Mouse (Mus musculus) limb, embryonic 13.5 days (tissue): Measurements from ENCODE around the gene Col24a1. TPM values are rescaled to one million over a fixed set of nuclear protein-coding genes. Genes with fewer than 3 reads are reported as not detected.
"Not testable (repeated sequence)": the region's sequence is repeated elsewhere in the genome, so short reads cannot be mapped to it uniquely, and the experiment has no call there.

Experiments used
- ATAC-seq: fragments of 200-750 bp; cut with Nextera tagmentation; 2 replicates; pipeline ENCODE4 v1.8.0; 2017; ENCODE audit warnings: low read depth, moderate number of reproducible peaks, moderate TSS enrichment; ENCODE audit not compliant: low FRiP score
- H3K27ac ChIP-seq: fragments of 300-500 bp; sonication (generic); 2 replicates; pipeline ENCODE4 v1.5.1; 2015; ENCODE audit warnings: inconsistent platforms, mild to moderate bottlenecking, moderate library complexity
- H3K27me3 ChIP-seq: fragments of 300-500 bp; sonication (generic); 2 replicates; pipeline ENCODE4 v1.6.1; 2015; ENCODE audit warnings: mild to moderate bottlenecking, inconsistent platforms
- H3K36me3 ChIP-seq: fragments of 300-500 bp; sonication (generic); 2 replicates; pipeline ENCODE4 v1.6.1; 2015; ENCODE audit warnings: inconsistent platforms, mild to moderate bottlenecking, moderate library complexity
- H3K4me1 ChIP-seq: fragments of 300-500 bp; sonication (generic); 2 replicates; pipeline ENCODE4 v1.6.1; 2015; ENCODE audit warnings: inconsistent platforms
- H3K4me2 ChIP-seq: fragments of 300-500 bp; sonication (generic); replicated peaks from 2 replicates; pipeline ENCODE4 v1.6.1; 2015; ENCODE audit warnings: inconsistent platforms, mild to moderate bottlenecking, moderate library complexity
- H3K4me3 ChIP-seq: fragments of 300-500 bp; sonication (generic); 2 replicates; pipeline ENCODE4 v1.5.1; 2015; ENCODE audit warnings: moderate library complexity, mild to moderate bottlenecking, inconsistent platforms
- H3K9ac ChIP-seq: fragments of 300-500 bp; sonication (generic); 2 replicates; pipeline ENCODE4 v1.6.1; 2015; ENCODE audit warnings: mild to moderate bottlenecking, inconsistent platforms
- H3K9me3 ChIP-seq: fragments of 300-500 bp; sonication (generic); 2 replicates; pipeline ENCODE4 v1.6.1; 2016; ENCODE audit warnings: inconsistent platforms
- WGBS: fragments of 180-500 bp; shearing (Covaris S2); methylation state at CpG from one replicate; pipeline ENCODE4 v1.1.7; 2015; 5-methylcytosine and 5-hydroxymethylcytosine counted together
- polyA plus RNA-seq: library from polyadenylated mRNA; unstranded; fragments of >200 nt; fragmentation: Nextera tagmentation; extraction: Ambion mirVana; gene quantifications from 2 replicates; pipeline ENCODE4 v1.2.1, GENCODE M21; 2015

The Col24a1 gene
- polyA plus RNA-seq, 1 experiment from 2014 or later = 12.8 TPM

- Histone ChIP-seq H3K27me3 (no peaks in the 10 kb centered on the region), H3K4me3 (no peak overlapping the region), H3K27ac (no peak overlapping the region), H3K36me3 (no peaks in the 10 kb centered on the region), H3K9ac (no peak overlapping the region), H3K9me3 (no peaks in the 10 kb centered on the region), H3K4me2 (no peak overlapping the region), H3K4me1 (peaks cover 8% of the 10 kb centered on the region)
- ATAC-seq = no peak
- 40% methylated on average over 9 of the region's 9 CpGs for WGBS
These were observed 125.5 kb downstream of the Col24a1 start for GRCm38 (mm10) chr3:145417809-145418208.

DNA sequence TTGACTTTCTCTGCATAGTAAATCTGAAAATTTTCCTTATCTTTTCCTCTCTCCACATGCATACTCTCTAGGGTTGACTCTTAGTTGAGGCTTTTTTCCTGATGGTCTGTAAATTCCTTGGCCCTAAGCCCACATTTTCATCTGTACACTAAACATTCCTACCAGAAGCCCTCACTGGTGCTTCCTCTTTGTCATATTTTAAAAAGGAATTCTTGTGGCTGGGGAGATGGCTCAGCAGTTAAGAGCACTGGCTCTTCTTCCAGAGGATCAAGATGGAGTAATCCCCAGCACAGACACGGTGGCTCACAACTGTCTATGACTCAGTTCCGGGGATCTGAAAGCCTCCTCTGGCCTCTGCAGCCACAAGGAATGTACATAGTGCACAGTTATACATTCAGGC, 128.1 kb downstream of the Col24a1 start:
- no peak for ATAC-seq
- Histone ChIP-seq H3K27me3 (no peaks in the 10 kb centered on the region), H3K9ac (no peak overlapping the region), H3K36me3 (no peaks in the 10 kb centered on the region), H3K9me3 (no peaks in the 10 kb centered on the region), H3K4me3 (no peak overlapping the region), H3K27ac (no peak overlapping the region), H3K4me1 (peaks cover 8% of the 10 kb centered on the region), H3K4me2 (no peak overlapping the region)
- WGBS = 69% methylated on average over 2 of the region's 2 CpGs

GRCm38 (mm10) chr3:145422044-145422443, 129.8 kb downstream of the Col24a1 start:
- whole genome bisulfite sequencing = 79% methylated on average over 3 of the region's 3 CpGs
- H3K4me2 ChIP-seq = no peak overlapping the region
- H3K27ac ChIP-seq = no peak overlapping the region
- H3K27me3 ChIP-seq = no peaks in the 10 kb centered on the region
- H3K4me3 ChIP-seq = no peak overlapping the region
- ATAC-seq = no peak
- H3K9me3 ChIP-seq = no peaks in the 10 kb centered on the region
- peaks cover 8% of the 10 kb centered on the region for H3K4me1 ChIP-seq
- no peaks in the 10 kb centered on the region for H3K36me3 ChIP-seq
- H3K9ac ChIP-seq = no peak overlapping the region

DNA sequence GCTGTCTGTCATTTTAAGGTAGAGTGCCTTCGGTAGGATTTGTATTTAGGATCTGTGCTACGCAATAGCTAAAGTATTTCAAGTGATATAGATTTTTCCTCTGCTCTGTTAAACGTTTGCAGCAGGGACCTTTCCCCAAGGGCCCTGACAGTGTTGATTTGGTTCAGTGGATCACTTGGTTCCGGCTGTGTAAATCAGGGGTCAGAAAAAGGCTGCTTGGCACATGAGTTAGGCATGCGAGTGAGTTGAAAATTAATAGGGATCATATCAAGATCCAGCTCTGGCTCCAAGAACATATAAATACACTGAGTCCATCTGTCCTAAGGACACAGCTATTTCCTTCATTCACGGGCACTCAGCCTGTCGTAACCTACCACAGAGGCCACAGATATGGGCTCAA, 146.1 kb downstream of the Col24a1 start:
- Histone ChIP-seq H3K9ac (no peak overlapping the region), H3K4me2 (no peak overlapping the region), H3K36me3 (no peaks in the 10 kb centered on the region), H3K27ac (no peak overlapping the region), H3K27me3 (no peaks in the 10 kb centered on the region), H3K4me3 (no peak overlapping the region), H3K4me1 (0 out of 2 replicates have a peak, but pooled peaks cover 4% of the 10 kb centered on the region), H3K9me3 (no peaks in the 10 kb centered on the region)
- no peak for ATAC-seq
- 81% methylated on average over 7 of the region's 7 CpGs for WGBS

- 82% methylated on average over 7 of the region's 7 CpGs for WGBS
- no peaks in the 10 kb centered on the region for H3K27me3 ChIP-seq
- H3K4me2 ChIP-seq = no peak overlapping the region
- H3K27ac ChIP-seq = no peak overlapping the region
- H3K9ac ChIP-seq = no peak overlapping the region
- H3K4me1 ChIP-seq = 0 out of 2 replicates have a peak, but pooled peaks cover 4% of the 10 kb centered on the region
- no peaks in the 10 kb centered on the region for H3K9me3 ChIP-seq
- no peaks in the 10 kb centered on the region for H3K36me3 ChIP-seq
- no peak for ATAC-seq
- no peak overlapping the region for H3K4me3 ChIP-seq
These were observed 146.8 kb downstream of the Col24a1 start for GRCm38 (mm10) chr3:145439086-145439485.

GRCm38 (mm10) chr3:145440993-145441392, 148.7 kb downstream of the Col24a1 start:
- Histone ChIP-seq H3K4me3 (no peak overlapping the region), H3K4me1 (0 out of 2 replicates have a peak, but pooled peaks cover 4% of the 10 kb centered on the region), H3K4me2 (no peak overlapping the region), H3K27me3 (no peaks in the 10 kb centered on the region), H3K36me3 (no peaks in the 10 kb centered on the region), H3K9ac (no peak overlapping the region), H3K27ac (no peak overlapping the region), H3K9me3 (no peaks in the 10 kb centered on the region)
- WGBS = 55% methylated on average over 1 of the region's 1 CpGs
- no peak for ATAC-seq

DNA sequence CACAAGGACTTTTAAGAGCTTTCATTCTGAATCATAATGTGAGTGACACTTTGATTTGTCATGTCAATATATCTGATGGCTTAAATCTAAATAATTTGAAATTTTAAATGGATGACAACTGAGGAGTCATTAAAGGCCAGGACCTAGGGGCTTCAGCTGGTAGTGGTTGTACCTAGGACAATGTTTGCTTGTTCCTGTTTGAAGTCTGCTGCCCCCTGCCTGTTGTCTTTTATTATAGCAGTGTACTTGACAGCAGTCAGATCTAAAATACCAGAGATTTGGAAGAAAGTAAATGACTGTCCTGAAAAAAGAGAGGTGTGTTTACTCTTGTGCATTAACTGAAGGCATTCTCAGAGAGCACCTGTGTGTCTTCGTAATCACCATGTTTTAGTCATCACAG, 150.0 kb downstream of the Col24a1 start:
- Histone ChIP-seq H3K4me1 (0 out of 2 replicates have a peak, but pooled peaks cover 4% of the 10 kb centered on the region), H3K9ac (no peak overlapping the region), H3K4me3 (no peak overlapping the region), H3K4me2 (no peak overlapping the region), H3K9me3 (no peaks in the 10 kb centered on the region), H3K27ac (no peak overlapping the region), H3K36me3 (no peaks in the 10 kb centered on the region), H3K27me3 (no peaks in the 10 kb centered on the region)
- ATAC-seq = no peak
- 89% methylated on average over 1 of the region's 1 CpGs for WGBS

DNA sequence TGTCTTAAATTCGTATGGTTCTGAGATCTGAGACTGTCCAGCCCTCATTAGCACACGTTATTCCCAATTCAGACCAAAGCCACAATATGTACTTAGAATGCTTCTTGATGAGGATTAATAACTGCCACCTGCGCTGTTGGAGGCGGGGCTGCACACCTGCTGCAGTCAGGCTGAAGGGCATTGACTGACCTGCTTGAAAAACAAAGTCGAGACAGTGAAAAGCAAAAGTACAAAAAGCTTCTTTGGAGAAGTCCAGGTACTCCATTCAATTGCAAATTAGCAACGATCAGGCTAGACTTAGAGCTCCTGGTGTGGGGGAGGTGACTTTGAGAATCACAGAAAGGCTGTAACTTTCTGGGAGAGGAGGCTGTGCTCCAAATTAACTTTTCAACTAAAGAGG, 150.9 kb downstream of the Col24a1 start:
- H3K4me2 ChIP-seq, H3K36me3 ChIP-seq, H3K4me1 ChIP-seq, H3K9me3 ChIP-seq, ATAC-seq, H3K4me3 ChIP-seq, H3K9ac ChIP-seq, H3K27ac ChIP-seq, H3K27me3 ChIP-seq: not testable (repeated sequence)
- WGBS = 73% methylated on average over 6 of the region's 6 CpGs

DNA sequence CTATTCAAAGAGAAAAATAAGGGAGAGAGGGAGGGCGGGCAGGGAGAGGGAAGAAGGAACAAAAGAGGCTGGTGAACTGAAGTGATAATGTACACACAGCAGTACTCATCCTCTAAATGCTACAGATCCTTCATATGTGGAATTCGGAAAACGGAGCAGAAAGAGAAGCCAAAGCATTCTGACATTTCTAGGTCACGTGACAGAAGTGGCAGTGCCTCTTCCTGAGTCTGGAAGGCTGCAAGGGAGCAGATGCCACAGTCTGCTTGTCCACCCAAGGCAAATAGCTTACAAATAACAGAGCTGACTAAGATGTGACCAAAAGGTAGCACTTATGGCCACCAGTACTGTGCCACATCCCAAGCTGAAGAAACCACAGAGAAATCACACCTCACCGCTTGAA, 164.8 kb downstream of the Col24a1 start:
- Histone ChIP-seq H3K4me2 (no peak overlapping the region), H3K27ac (no peak overlapping the region), H3K4me1 (0 out of 2 replicates have a peak, but pooled peaks cover 2% of the 10 kb centered on the region), H3K9me3 (no peaks in the 10 kb centered on the region), H3K9ac (no peak overlapping the region), H3K27me3 (no peaks in the 10 kb centered on the region), H3K36me3 (no peaks in the 10 kb centered on the region), H3K4me3 (no peak overlapping the region)
- ATAC-seq = no peak
- 82% methylated on average over 5 of the region's 5 CpGs for WGBS

DNA sequence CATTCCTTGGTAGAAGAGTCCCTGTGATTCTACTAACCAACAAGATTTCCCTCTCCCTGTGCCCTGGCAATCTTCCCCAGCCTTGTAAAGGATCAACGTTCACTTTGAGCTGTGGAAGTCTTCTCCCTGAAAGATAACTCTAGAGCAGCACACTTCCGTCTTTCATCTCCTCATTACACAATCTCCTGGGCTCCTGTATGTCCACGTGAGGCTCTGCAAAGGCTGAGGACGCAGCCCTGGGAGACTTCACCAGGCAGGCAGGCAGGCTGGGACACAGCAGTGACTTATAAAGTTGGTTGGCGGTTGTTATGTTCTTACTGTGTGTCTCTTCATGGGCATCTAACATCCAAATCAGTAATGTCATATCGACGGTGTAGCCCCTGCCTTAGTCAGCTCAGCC, 170.1 kb downstream of the Col24a1 start:
- Histone ChIP-seq H3K9ac (no peak overlapping the region), H3K4me2 (no peak overlapping the region), H3K27me3 (no peaks in the 10 kb centered on the region), H3K4me3 (no peak overlapping the region), H3K36me3 (no peaks in the 10 kb centered on the region), H3K4me1 (0 out of 2 replicates have a peak, but pooled peaks cover 6% of the 10 kb centered on the region), H3K9me3 (no peaks in the 10 kb centered on the region), H3K27ac (no peak overlapping the region)
- WGBS = 60% methylated on average over 7 of the region's 7 CpGs
- ATAC-seq = no peak

DNA sequence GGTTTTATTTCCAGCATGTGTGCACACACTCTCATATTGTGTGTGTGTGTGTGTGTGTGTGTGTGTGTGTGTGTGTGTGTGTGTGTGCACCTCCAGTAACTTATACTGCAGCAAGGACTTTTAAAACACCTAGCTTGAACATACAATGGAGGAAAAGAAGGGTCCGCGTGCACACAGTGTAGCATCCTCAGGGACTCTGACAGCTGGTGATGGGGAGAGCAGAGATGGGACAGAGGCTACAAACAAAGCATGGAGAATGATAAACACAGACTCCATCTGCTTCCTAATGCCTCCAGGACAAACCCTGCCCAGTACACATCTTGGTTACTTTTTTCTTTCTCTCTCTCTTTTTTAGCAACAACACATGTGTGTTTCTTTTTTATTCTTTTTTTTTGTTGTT, 171.5 kb downstream of the Col24a1 start:
- no peaks in the 10 kb centered on the region for H3K36me3 ChIP-seq
- no peaks in the 10 kb centered on the region for H3K27me3 ChIP-seq
- H3K9ac ChIP-seq = no peak overlapping the region
- H3K4me1 ChIP-seq = 0 out of 2 replicates have a peak, but pooled peaks cover 6% of the 10 kb centered on the region
- H3K9me3 ChIP-seq = no peaks in the 10 kb centered on the region
- 88% methylated on average over 2 of the region's 2 CpGs for WGBS
- ATAC-seq = no peak
- H3K4me3 ChIP-seq = no peak overlapping the region
- no peak overlapping the region for H3K27ac ChIP-seq
- H3K4me2 ChIP-seq = no peak overlapping the region

GRCm38 (mm10) chr3:145471094-145471493, 178.8 kb downstream of the Col24a1 start:
- no peaks in the 10 kb centered on the region for H3K9me3 ChIP-seq
- peak; percentile 57; the same call in 1 of the 2 replicates for ATAC-seq
- H3K4me2 ChIP-seq = no peak overlapping the region
- WGBS = 48% methylated on average over 4 of the region's 4 CpGs
- H3K27me3 ChIP-seq = no peaks in the 10 kb centered on the region
- H3K9ac ChIP-seq = no peak overlapping the region
- peaks cover 8% of the 10 kb centered on the region; the same call in 1 of the 2 replicates for H3K4me1 ChIP-seq
- H3K4me3 ChIP-seq = no peak overlapping the region
- H3K27ac ChIP-seq = no peak overlapping the region
- H3K36me3 ChIP-seq = no peaks in the 10 kb centered on the region

GRCm38 (mm10) chr3:145474163-145474562, 181.9 kb downstream of the Col24a1 start:
- H3K4me2 ChIP-seq = no peak overlapping the region
- no peaks in the 10 kb centered on the region for H3K27me3 ChIP-seq
- H3K9ac ChIP-seq = no peak overlapping the region
- no peak overlapping the region for H3K27ac ChIP-seq
- WGBS = 54% methylated on average over 7 of the region's 7 CpGs
- no peak for ATAC-seq
- H3K36me3 ChIP-seq = no peaks in the 10 kb centered on the region
- H3K4me3 ChIP-seq = no peak overlapping the region
- peaks cover 8% of the 10 kb centered on the region; the same call in 1 of the 2 replicates for H3K4me1 ChIP-seq
- H3K9me3 ChIP-seq = no peaks in the 10 kb centered on the region
